Mouse (Mus musculus): Measurements from ENCODE around the gene Cabp1. TPM values are rescaled to one million over a fixed set of nuclear protein-coding genes. Genes with fewer than 3 reads are reported as not detected.
A peak's percentile ranks its signal among the peaks of the same experiment; 100 is the strongest.

The Cabp1 gene
- polyA plus RNA-seq, 1 experiment from 2014 or later, result 0.90 TPM

DNA sequence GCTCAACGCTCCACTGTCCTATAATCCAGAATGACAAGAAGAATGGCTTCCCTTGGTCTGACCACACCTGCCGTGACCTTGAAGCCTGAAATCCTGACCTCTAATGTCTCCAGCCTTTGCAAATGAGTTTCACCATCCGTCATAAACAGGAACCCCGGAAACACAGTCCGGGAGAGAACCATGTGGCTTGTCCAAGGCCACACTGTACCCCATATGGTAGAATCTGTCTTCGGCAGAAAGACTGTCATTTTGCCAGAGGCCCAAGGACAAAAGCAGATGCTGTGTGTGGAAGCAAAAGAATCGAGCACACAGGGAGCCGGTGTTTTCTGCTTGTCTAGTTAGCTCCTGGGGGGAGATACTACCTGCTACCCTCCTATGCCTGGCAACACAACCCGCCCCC lies 18.3 kb upstream of the Cabp1 start:
- TF ChIP-seq EP300 (IDR thresholded peaks at IDR 0.05) (no peak), CTCF (IDR thresholded peaks at IDR 0.05) (no peak)
- no peak overlapping the region for H3K9ac ChIP-seq (replicated peaks; ENCODE audit: low read depth)
- DNase-seq (ENCODE audit: low spot score) (no peak), ATAC-seq (no peak)
- H3K9me3 ChIP-seq (ENCODE audit: low read length), result no peaks in the 10 kb centered on the region
- no peaks in the 10 kb centered on the region for H3K36me3 ChIP-seq (ENCODE audit: insufficient read depth, low read length)
- H3K4me1 ChIP-seq (ENCODE audit: insufficient read depth, low read depth, low read length), result no peaks in the 10 kb centered on the region
- no peak overlapping the region for H3K4me2 ChIP-seq (replicated peaks; ENCODE audit: low read depth, low read length)
- H3K27ac ChIP-seq (ENCODE audit: low read length), result no peak overlapping the region
- 70% methylated on average over 9 of the region's 9 CpGs for WGBS
- H3K27me3 ChIP-seq (replicated peaks; ENCODE audit: insufficient read depth, low read length), result no peaks in the 10 kb centered on the region
- H3K4me3 ChIP-seq (ENCODE audit: low read depth, low read length), result no peak overlapping the region

- no peak for ATAC-seq
- H3K4me3 ChIP-seq (ENCODE audit: low read depth, low read length), result no peak overlapping the region
- no peaks in the 10 kb centered on the region for H3K36me3 ChIP-seq (ENCODE audit: insufficient read depth, low read length)
- H3K27ac ChIP-seq (ENCODE audit: low read length), result no peak overlapping the region
- no peaks in the 10 kb centered on the region for H3K4me1 ChIP-seq (ENCODE audit: insufficient read depth, low read depth, low read length)
- H3K27me3 ChIP-seq (replicated peaks; ENCODE audit: insufficient read depth, low read length), result no peaks in the 10 kb centered on the region
- no peak overlapping the region for H3K9ac ChIP-seq (replicated peaks; ENCODE audit: low read depth)
- 9% methylated on average over 1 of the region's 1 CpGs for WGBS
- TF ChIP-seq CTCF (IDR thresholded peaks at IDR 0.05) (peak; percentile 68), EP300 (IDR thresholded peaks at IDR 0.05) (no peak)
- DNase-seq (ENCODE audit: low spot score), result no peak
- H3K4me2 ChIP-seq (replicated peaks; ENCODE audit: low read depth, low read length), result no peak overlapping the region
- H3K9me3 ChIP-seq (ENCODE audit: low read length), result no peaks in the 10 kb centered on the region
These were observed 16.2 kb upstream of the Cabp1 start for GRCm38 (mm10) chr5:115210380-115210779.

GRCm38 (mm10) chr5:115208601-115209000 lies 14.4 kb upstream of the Cabp1 start:
- 54% methylated on average over 5 of the region's 5 CpGs for WGBS
- Histone ChIP-seq H3K9me3 (ENCODE audit: low read length) (no peaks in the 10 kb centered on the region), H3K27me3 (replicated peaks; ENCODE audit: insufficient read depth, low read length) (0 out of 2 replicates have a peak, but pooled peaks cover 3% of the 10 kb centered on the region), H3K36me3 (ENCODE audit: insufficient read depth, low read length) (no peaks in the 10 kb centered on the region), H3K9ac (replicated peaks; ENCODE audit: low read depth) (no peak overlapping the region), H3K4me1 (ENCODE audit: insufficient read depth, low read depth, low read length) (no peaks in the 10 kb centered on the region), H3K27ac (ENCODE audit: low read length) (no peak overlapping the region), H3K4me3 (ENCODE audit: low read depth, low read length) (no peak overlapping the region), H3K4me2 (replicated peaks; ENCODE audit: low read depth, low read length) (no peak overlapping the region)
- no peak for TF ChIP-seq CTCF (IDR thresholded peaks at IDR 0.05)
- TF ChIP-seq EP300 (IDR thresholded peaks at IDR 0.05), result no peak
- no peak for DNase-seq (ENCODE audit: low spot score)
- no peak for ATAC-seq

GRCm38 (mm10) chr5:115207892-115208291 lies 13.7 kb upstream of the Cabp1 start:
- Histone ChIP-seq H3K9me3 (ENCODE audit: low read length) (no peaks in the 10 kb centered on the region), H3K27ac (ENCODE audit: low read length) (no peak overlapping the region), H3K27me3 (replicated peaks; ENCODE audit: insufficient read depth, low read length) (0 out of 2 replicates have a peak, but pooled peaks cover 4% of the 10 kb centered on the region), H3K36me3 (ENCODE audit: insufficient read depth, low read length) (no peaks in the 10 kb centered on the region), H3K4me1 (ENCODE audit: insufficient read depth, low read depth, low read length) (no peaks in the 10 kb centered on the region), H3K9ac (replicated peaks; ENCODE audit: low read depth) (no peak overlapping the region), H3K4me3 (ENCODE audit: low read depth, low read length) (no peak overlapping the region), H3K4me2 (replicated peaks; ENCODE audit: low read depth, low read length) (no peak overlapping the region)
- DNase-seq (ENCODE audit: low spot score) (no peak), ATAC-seq (no peak)
- WGBS, result 18% methylated on average over 9 of the region's 16 CpGs
- TF ChIP-seq CTCF (IDR thresholded peaks at IDR 0.05) (no peak), EP300 (IDR thresholded peaks at IDR 0.05) (no peak)

- WGBS, result 56% methylated on average over 5 of the region's 5 CpGs
- ATAC-seq, result no peak
These were observed 13.1 kb upstream of the Cabp1 start for GRCm38 (mm10) chr5:115207244-115207643.

GRCm38 (mm10) chr5:115204562-115205311 lies 10.6 kb upstream of the Cabp1 start:
- Histone ChIP-seq H3K36me3 (ENCODE audit: insufficient read depth, low read length) (no peaks in the 10 kb centered on the region), H3K4me1 (ENCODE audit: insufficient read depth, low read depth, low read length) (no peaks in the 10 kb centered on the region), H3K4me2 (replicated peaks; ENCODE audit: low read depth, low read length) (peak overlapping the region; percentile 57), H3K27ac (ENCODE audit: low read length) (no peak overlapping the region), H3K9ac (replicated peaks; ENCODE audit: low read depth) (peak overlapping the region; percentile 23; the same call in 1 of the 2 replicates), H3K27me3 (replicated peaks; ENCODE audit: insufficient read depth, low read length) (0 out of 2 replicates have a peak, but pooled peaks cover 4% of the 10 kb centered on the region), H3K9me3 (ENCODE audit: low read length) (no peaks in the 10 kb centered on the region), H3K4me3 (ENCODE audit: low read depth, low read length) (peak overlapping the region; percentile 29)
- DNase-seq (ENCODE audit: low spot score) (no peak), ATAC-seq (peak; percentile 34; the same call in 1 of the 2 replicates)
- TF ChIP-seq EP300 (IDR thresholded peaks at IDR 0.05) (no peak), CTCF (IDR thresholded peaks at IDR 0.05) (no peak)
- WGBS, result 4% methylated on average over 31 of the region's 31 CpGs

More at GRCm38 (mm10) chr5:115207244-115207643, 13.1 kb upstream of the Cabp1 start:
- DNase-seq (ENCODE audit: low spot score), result no peak
- no peaks in the 10 kb centered on the region for H3K4me1 ChIP-seq (ENCODE audit: insufficient read depth, low read depth, low read length)
- H3K4me2 ChIP-seq (replicated peaks; ENCODE audit: low read depth, low read length), result no peak overlapping the region
- H3K9me3 ChIP-seq (ENCODE audit: low read length), result no peaks in the 10 kb centered on the region
- no peak overlapping the region for H3K27ac ChIP-seq (ENCODE audit: low read length)
- TF ChIP-seq CTCF (IDR thresholded peaks at IDR 0.05) (no peak), EP300 (IDR thresholded peaks at IDR 0.05) (no peak)
- 0 out of 2 replicates have a peak, but pooled peaks cover 4% of the 10 kb centered on the region for H3K27me3 ChIP-seq (replicated peaks; ENCODE audit: insufficient read depth, low read length)
- no peaks in the 10 kb centered on the region for H3K36me3 ChIP-seq (ENCODE audit: insufficient read depth, low read length)
- H3K9ac ChIP-seq (replicated peaks; ENCODE audit: low read depth), result no peak overlapping the region
- no peak overlapping the region for H3K4me3 ChIP-seq (ENCODE audit: low read depth, low read length)
